Mouse (Mus musculus): ENCODE measurements around the gene Igsf11. TPM values are rescaled to one million over a fixed set of nuclear protein-coding genes. Genes with fewer than 3 reads are reported as not detected.
"Not testable (repeated sequence)": the region's sequence is repeated elsewhere in the genome, so short reads cannot be mapped to it uniquely, and the experiment has no call there.

Igsf11 gene
- total RNA-seq, 4 experiments from 2014 or later = 48.1 to 53.6 (median 50.7) TPM

- no peak for DNase-seq (ENCODE audit: low spot score in 2 of 2)
These were observed 90.2 kb downstream of the Igsf11 start for GRCm38 (mm10) chr16:38982508-38983236.

GRCm38 (mm10) chr16:38983850-38984249 is 91.4 kb downstream of the Igsf11 start:
- DNase-seq (ENCODE audit: low spot score in 2 of 2) = not testable (repeated sequence)

GRCm38 (mm10) chr16:38985411-38985810 is 92.9 kb downstream of the Igsf11 start:
- DNase-seq (ENCODE audit: low spot score in 2 of 2) = peak; percentile 40 to 43

DNA sequence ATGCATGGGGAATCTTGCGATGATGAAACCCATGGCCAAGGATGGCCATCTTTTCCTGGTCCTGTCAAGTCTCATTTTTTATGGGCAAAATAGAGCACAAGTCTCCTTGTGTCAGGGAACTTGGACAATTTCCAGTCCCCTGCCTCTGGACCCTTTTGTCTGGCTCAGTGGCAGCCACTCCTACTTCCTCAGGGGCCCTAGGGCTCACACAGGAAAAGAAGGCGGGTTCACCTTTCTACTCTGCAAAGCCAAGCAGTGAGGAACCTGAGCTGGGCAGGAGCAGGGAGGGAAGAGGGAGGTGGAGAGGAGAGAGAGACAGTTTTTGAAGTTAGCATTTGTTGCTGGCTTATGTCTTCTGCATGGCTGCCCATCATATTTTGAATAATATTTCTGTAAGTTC is 93.9 kb downstream of the Igsf11 start:
- DNase-seq (ENCODE audit: low spot score in 2 of 2) = no peak

- peak; percentile 52 to 53 for DNase-seq (ENCODE audit: low spot score in 2 of 2)
These were observed 101.2 kb downstream of the Igsf11 start for GRCm38 (mm10) chr16:38993711-38994110.

DNA sequence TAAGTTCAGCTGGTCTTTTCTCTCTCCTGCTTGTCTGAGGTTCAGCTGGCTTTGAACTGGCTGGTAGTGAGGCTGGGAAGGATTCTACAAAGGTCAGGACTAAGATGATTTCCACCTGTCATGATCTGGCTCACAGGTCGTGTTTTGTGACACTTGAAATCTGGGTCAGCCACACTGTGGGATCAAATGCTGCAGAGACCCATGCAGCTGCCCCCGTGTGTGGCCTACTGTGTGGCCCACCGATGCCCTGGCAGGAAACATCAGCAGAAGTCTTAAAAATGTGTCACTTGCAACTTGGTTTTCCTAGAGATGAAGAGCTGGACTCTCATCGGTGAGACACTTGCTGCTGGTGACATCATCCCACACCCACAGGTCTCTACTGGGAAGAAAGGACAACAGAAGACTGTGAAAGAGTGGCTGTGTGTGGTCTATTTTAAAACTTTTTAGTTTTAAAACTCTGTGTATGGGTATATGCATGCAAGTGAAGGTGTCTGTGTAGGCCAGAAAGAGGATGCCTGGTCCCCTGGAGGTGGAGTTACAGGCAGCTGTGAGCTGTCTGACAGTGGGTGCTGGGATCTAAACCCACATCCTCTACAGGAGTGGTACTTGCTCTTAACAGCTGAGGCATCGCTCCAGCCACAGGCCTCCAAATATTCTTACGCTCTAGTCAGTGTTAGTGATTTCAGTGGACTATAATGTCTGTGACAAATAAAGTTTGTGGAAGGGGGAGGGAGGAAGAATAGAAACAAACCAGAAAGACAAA is 106.2 kb downstream of the Igsf11 start:
- no peak for DNase-seq (ENCODE audit: low spot score in 2 of 2)

GRCm38 (mm10) chr16:38999298-38999697 is 106.8 kb downstream of the Igsf11 start:
- no peak for DNase-seq (ENCODE audit: low spot score in 2 of 2)

- DNase-seq (ENCODE audit: low spot score in 2 of 2) = no peak
These were observed 114.5 kb downstream of the Igsf11 start for GRCm38 (mm10) chr16:39006978-39007377.

DNA sequence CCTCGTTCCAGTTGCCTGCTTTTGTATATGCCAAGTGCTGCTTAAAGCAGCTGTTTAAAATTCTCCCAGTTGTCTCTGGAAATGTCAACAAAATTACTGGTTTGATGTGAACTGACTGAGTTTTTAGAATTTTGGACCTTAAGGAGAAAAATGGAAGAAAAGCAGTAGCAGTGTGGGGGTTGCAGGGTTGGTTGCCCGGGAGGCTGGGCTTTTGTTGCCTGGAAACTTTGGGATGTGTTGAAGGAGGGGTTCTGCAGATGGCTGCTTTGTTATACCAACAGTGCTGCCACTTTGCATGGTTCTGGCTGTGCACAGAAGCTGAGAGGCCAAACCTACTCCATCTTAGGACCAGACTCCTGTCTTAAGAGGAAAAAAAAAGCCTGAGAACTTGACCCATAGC is 127.0 kb downstream of the Igsf11 start:
- DNase-seq (ENCODE audit: low spot score in 2 of 2) = no peak

DNA sequence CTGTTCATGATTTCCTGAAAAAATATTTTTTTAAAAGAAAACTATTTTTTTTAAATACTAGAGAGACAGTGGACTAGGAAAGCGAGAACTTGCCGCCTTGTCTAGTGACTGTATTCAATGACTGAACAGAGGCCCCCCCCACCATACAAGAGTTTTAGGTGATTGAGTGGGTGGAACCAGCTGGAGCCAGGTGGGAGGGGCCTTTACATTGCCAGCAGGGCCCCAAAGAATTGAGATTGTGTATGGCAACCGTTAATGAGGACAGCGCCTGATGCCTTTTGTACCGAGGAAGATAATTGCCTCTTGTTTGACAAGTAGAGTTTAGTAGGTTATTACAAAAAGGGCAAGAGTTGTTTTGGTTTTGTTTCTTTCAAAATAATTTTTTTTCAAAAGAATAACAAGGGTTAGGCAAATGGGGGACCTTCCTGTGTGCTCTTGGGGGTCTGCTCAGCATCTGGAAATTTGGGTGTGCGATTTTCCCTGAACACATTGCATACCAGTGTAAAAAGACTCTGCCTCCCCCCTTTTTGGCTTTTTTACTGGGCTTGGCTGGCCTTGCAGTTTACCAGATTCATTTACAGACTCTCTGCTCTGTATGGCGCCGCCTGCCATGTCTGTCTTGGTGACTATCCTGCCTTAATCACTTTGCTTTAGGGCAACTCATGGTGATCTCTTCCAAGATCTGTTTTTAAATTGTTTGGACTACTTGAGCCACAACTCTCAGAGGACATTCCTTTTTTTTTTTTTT is 133.7 kb downstream of the Igsf11 start:
- peak in 1 of 2 experiments; percentile 19 for DNase-seq (ENCODE audit: low spot score in 2 of 2)

DNA sequence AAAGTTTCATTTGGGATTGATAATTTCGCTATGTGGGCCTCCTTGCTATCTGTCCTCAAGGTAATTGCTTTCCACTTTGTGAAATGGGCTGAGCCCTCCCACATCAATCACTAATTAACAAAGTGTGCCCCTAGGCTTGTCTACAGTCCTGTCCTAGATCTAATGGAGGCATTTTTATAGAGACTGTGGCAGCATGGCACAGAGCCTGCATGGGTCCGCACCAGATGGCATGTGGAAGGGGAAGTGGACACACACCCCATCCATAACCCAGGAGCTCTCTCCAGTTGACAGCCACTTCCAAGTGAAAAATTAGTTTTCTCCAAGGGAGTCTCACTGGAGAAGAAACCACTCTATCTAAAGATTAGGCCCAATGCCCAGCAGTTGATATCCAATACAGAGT is 138.9 kb downstream of the Igsf11 start:
- no peak for DNase-seq (ENCODE audit: low spot score in 2 of 2)

GRCm38 (mm10) chr16:39037257-39037656 is 144.8 kb downstream of the Igsf11 start:
- DNase-seq (ENCODE audit: low spot score in 2 of 2) = no peak

DNA sequence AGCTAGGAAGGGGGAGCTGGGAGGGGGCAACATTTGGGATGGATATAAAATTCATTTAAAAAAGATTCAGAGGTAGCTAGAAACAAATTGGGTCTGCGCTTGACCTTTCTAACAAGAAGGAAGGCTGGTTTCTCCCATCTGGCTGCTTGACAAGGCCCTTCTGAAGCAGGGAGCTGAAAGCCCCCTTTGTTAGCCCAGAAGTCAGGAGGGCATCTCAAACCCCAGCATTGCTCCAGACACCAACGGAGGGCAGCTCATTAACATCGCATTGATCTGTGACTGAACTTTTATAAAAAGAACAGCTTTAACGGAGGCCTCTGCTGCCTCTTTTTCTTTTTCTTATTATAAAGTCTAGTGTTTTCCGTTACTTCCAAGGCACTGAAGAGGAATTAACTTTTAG is 151.9 kb downstream of the Igsf11 start:
- DNase-seq (ENCODE audit: low spot score in 2 of 2) = no peak

DNA sequence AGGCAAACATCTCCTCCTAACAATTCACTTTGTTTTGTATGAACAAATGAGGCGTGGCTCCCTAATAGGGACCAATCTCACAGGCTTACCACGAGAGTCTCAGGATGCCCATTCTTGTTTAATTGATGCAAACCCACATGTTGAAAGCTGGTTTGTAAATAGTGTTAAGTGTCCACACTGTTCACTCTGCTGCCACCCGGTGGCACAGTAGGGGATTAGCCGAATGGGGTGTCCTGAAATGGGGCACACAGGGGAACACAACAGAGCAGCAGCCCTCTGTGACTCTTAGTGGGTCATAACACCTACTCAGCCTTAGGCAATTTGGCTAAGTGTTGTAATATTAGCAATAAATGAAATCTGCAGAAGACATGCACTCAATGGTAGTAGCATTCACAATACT is 156.4 kb downstream of the Igsf11 start:
- DNase-seq (ENCODE audit: low spot score in 2 of 2) = peak; percentile 35 to 72

GRCm38 (mm10) chr16:39052971-39053370 is 160.5 kb downstream of the Igsf11 start:
- peak; percentile 52 to 86 for DNase-seq (ENCODE audit: low spot score in 2 of 2)

- no peak for DNase-seq (ENCODE audit: low spot score in 2 of 2)
These were observed 161.3 kb downstream of the Igsf11 start for GRCm38 (mm10) chr16:39053779-39054178.

DNA sequence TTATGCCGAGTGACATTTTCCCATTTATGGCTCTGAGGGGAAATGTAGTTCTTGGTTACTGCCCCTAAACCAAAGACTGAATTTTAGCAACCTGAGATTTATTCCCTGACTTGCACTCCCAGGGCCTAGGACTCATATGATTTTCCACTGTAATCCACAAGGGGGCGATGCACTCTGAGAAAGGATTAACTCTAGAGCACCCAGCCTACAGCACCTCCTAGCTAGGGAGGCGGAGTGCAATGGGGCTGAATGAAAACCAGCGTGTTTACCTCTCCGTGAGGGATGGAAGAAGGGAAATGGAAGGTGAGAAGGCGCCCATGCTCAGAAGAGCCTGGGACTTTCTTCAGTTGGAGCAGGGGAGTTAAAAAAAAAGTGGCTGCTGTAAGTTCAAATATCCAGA is 163.6 kb downstream of the Igsf11 start:
- peak; percentile 34 to 49 for DNase-seq (ENCODE audit: low spot score in 2 of 2)

DNA sequence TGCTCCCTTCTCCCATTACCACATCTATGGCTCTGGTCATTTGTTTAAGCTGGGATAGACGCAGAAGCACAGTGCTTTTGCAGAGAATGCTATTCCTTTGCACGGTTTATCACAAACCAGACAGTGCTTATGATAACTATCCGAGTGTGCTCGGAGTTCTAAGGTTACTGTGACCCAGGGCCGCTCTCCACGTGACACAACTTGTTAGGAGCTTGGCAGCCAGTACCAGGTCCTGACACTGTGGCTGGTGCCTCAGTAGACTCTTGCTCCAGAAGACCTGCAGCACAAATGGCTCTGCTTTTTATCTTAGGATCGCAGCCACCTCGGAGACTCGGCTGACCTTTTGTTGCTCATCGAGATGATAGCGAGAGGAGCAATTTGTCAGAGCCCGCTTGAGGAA is 164.5 kb downstream of the Igsf11 start:
- no peak for DNase-seq (ENCODE audit: low spot score in 2 of 2)

- DNase-seq (ENCODE audit: low spot score in 2 of 2) = no peak
These were observed 166.4 kb downstream of the Igsf11 start for GRCm38 (mm10) chr16:39058869-39059268.

- no peak for DNase-seq (ENCODE audit: low spot score in 2 of 2)
These were observed 170.1 kb downstream of the Igsf11 start for GRCm38 (mm10) chr16:39062596-39062995.

DNA sequence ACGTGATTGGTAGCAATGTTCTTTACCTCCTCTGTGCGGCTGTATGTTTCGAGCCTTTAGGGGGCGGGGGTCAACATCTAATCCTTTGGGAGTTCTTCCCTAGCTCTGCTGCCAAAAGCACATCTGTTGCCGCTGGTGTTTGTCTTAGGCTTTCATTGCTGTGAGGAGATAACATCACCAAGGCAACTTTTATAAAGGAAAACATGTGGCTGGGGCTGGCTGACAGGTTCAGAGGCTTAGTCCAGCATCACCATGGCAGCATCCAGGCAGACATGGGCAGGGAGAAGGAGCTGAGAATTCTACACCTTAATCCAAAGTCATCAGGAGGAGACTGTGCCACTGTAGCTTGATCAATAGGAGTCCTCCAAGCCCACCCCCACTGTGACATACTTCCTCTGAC is 173.1 kb downstream of the Igsf11 start:
- no peak for DNase-seq (ENCODE audit: low spot score in 2 of 2)

DNA sequence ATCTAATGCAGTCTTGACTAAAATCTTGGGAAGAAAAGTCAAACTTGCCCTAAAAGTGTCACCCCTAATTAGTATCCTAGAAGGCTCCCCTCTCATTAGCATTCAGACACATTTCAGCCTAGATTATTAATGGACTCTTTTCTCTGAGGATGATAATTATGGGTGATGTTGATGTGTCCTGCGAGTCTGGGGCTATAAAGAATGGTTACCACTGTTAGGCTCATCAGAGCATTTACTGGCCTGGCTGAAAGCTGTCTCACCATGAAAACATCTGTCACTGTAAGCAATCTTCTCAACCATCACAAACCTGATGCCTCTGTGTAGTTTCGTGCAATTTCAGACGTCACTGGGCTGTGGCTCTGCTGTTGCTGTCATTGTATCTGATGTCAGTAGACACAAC is 179.0 kb downstream of the Igsf11 start:
- DNase-seq (ENCODE audit: low spot score in 2 of 2) = no peak

Data from layer of hippocampus, adult 8-10 months (tissue).